In the genomic region with DNA sequence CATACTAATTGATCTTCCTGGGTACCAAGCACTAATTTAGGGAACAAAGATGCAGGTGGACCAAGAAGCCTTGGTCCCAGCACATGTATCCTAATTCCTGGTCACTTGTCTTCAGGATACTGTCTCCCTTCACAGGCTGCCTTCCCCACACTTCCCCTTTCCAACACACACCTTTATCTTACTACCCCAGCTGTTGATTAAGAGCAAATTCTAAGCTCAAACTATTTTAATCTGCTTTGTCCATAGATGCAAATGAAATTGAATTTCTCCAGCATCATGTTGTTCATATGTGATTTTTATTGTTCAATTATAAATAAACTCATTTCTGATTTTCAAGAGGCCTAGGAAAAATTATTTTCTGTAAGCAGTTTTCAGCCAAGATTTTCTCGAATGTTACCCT, we compare ENCODE assay signal across 28 mouse cellular contexts. TPM values are rescaled to one million over a fixed set of nuclear protein-coding genes. Genes with fewer than 3 reads are reported as not detected.
DNase-seq lines count a peak whose midpoint lies in the region; TF ChIP-seq lines count a peak whose summit lies in the region.
"Had no signal": no experiment of that assay in that cellular context is flagged by ENCODE, and none has a peak within 500 bp of the region (broad histone marks: within the 10 kb centered on the region; RNA-seq: fewer than 3 reads in every experiment).

No protein-coding gene starts in this region.

- TF ChIP-seq EP300 in heart, adult 2 months (IDR thresholded peaks at IDR 0.05; ENCODE audit: insufficient read depth, low read depth, low read length), result no peak
- peak; percentile 55 to 80; a peak in 3 of 4 replicates for TF ChIP-seq EP300 in MEL (IDR thresholded peaks at IDR 0.05; ENCODE audit: low read depth in 1 of 2, low read length in 2 of 2)

- H3K79me2 ChIP-seq in heart, adult 2 months (replicated peaks; ENCODE audit: control insufficient read depth, insufficient read depth, low read length), result no peaks in the 10 kb centered on the region
- H3K79me2 ChIP-seq in MEL (ENCODE audit: control insufficient read depth, insufficient read depth, low read length, poor library complexity), result no peaks in the 10 kb centered on the region

- peak; percentile 8 for DNase-seq in heart, adult 11 months
- no peak for DNase-seq in heart, adult 2 months
- peak; percentile 10 for DNase-seq in heart, embryonic 10.5 days (ENCODE audit: low spot score)
- DNase-seq in heart, postnatal 36 days, result no peak
- DNase-seq in MEL (ENCODE audit: low read depth, low spot score), result peak; percentile 41
- DNase-seq in MEL-GATA-1-ER (ENCODE audit: extremely low read depth, low read depth), result peak; percentile 54
- no peak for DNase-seq in frontal cortex, adult 2 months (ENCODE audit: extremely low spot score in 1 of 2, low spot score in 1 of 2)
- DNase-seq in kidney, postnatal 36 days, result no peak
- DNase-seq: adrenal gland, adult 2 months; adrenal gland, adult 8-10 months; adrenal gland, postnatal 10 days; adrenal gland, postnatal 14 days; adrenal gland, postnatal 25 days; adrenal gland, postnatal 36 days; B cell, adult 2 months; cerebellum, adult 11 months; cerebellum, adult 11-12 months; cerebellum, adult 18-20 months; cerebellum, adult 2 months had no signal

- H3K36me3 ChIP-seq in heart, adult 2 months (ENCODE audit: control insufficient read depth, insufficient read depth, low read length), result no peaks in the 10 kb centered on the region
- H3K36me3 ChIP-seq in heart, embryonic 10.5 days, result no peaks in the 10 kb centered on the region
- H3K36me3 ChIP-seq in MEL (ENCODE audit: control insufficient read depth in 1 of 2, insufficient read depth in 2 of 2, low read length in 2 of 2), result no peaks in the 10 kb centered on the region
- H3K36me3 ChIP-seq: G1E had no signal

- H3K27ac ChIP-seq in heart, adult 2 months, result no peak overlapping the region
- no peak overlapping the region for H3K27ac ChIP-seq in heart, embryonic 10.5 days
- no peak overlapping the region for H3K27ac ChIP-seq in MEL (ENCODE audit: control insufficient read depth, low read depth, low read length)

- no peak overlapping the region for H3K9ac ChIP-seq in heart, adult 2 months (ENCODE audit: low read depth, low read length)
- H3K9ac ChIP-seq in MEL (ENCODE audit: control insufficient read depth, low read depth, low read length, poor library complexity, severe bottlenecking), result no peak overlapping the region

- intact Hi-C loops in heart, adult 2 months (cut with DNase I), result no loop called here
- intact Hi-C loops in heart, postnatal 36 days (cut with DNase I), result no loop called here

- no peak for TF ChIP-seq CTCF in heart, adult 2 months (IDR thresholded peaks at IDR 0.05)
- no peak for TF ChIP-seq CTCF in MEL (IDR thresholded peaks at IDR 0.05 in 2 of 3, conservative IDR thresholded peaks at IDR 0.05 in 1 of 3; ENCODE audit: control insufficient read depth in 1 of 3, insufficient read depth in 1 of 3, low read depth in 2 of 3, low read length in 3 of 3, poor library complexity in 1 of 3, severe bottlenecking in 1 of 3)

- no peak overlapping the region for H3K4me3 ChIP-seq in heart, adult 2 months
- H3K4me3 ChIP-seq in heart, embryonic 10.5 days, result no peak overlapping the region
- H3K4me3 ChIP-seq in MEL (ENCODE audit: control insufficient read depth in 1 of 2, insufficient read depth in 1 of 2, low read depth in 2 of 2, low read length in 2 of 2), result no peak overlapping the region

- no peak for TF ChIP-seq POLR2A in heart, adult 2 months (IDR thresholded peaks at IDR 0.05; ENCODE audit: insufficient read depth, low read depth, low read length)
- TF ChIP-seq POLR2A in MEL (IDR thresholded peaks at IDR 0.05; ENCODE audit: control insufficient read depth in 1 of 2, insufficient read depth in 1 of 2, low read depth in 1 of 2, low read length in 2 of 2, poor library complexity in 1 of 2), result no peak

- H3K4me1 ChIP-seq in heart, adult 2 months (ENCODE audit: control insufficient read depth, insufficient read depth, low read length), result no peaks in the 10 kb centered on the region
- no peaks in the 10 kb centered on the region for H3K4me1 ChIP-seq in heart, embryonic 10.5 days
- H3K4me1 ChIP-seq in MEL (ENCODE audit: control insufficient read depth in 1 of 2, insufficient read depth in 2 of 2, low read length in 2 of 2), result no peaks in the 10 kb centered on the region

- H3K27me3 ChIP-seq in heart, adult 2 months (ENCODE audit: control insufficient read depth, insufficient read depth, low read length), result no peaks in the 10 kb centered on the region
- no peaks in the 10 kb centered on the region for H3K27me3 ChIP-seq in heart, embryonic 10.5 days (ENCODE audit: insufficient read depth, poor library complexity, severe bottlenecking)
- H3K27me3 ChIP-seq in MEL (ENCODE audit: control insufficient read depth in 1 of 2, insufficient read depth in 2 of 2, low read length in 2 of 2), result no peaks in the 10 kb centered on the region
- H3K27me3 ChIP-seq: CH12.LX, Patski had no signal

- WGBS in heart, adult 2 months, result 75% methylated on average over 1 of the region's 1 CpGs
- 74% methylated on average over 1 of the region's 1 CpGs for WGBS in heart, embryonic 10.5 days

- TF ChIP-seq RAD21 in MEL (IDR thresholded peaks at IDR 0.05; ENCODE audit: low read depth, low read length), result no peak

- no peaks in the 10 kb centered on the region for H3K9me3 ChIP-seq in heart, embryonic 10.5 days
- no peaks in the 10 kb centered on the region for H3K9me3 ChIP-seq in MEL (replicated peaks; ENCODE audit: insufficient read depth, low read length)
- H3K9me3 ChIP-seq: G1E had no signal

TF ChIP-seq in MEL, 35 proteins besides CTCF, POLR2A, EP300 and RAD21 (continues in another document):
- TF ChIP-seq CHD1 (IDR thresholded peaks at IDR 0.05; ENCODE audit: low read depth, low read length) (no peak), TBP (IDR thresholded peaks at IDR 0.05; ENCODE audit: low read depth, low read length) (no peak), BHLHE40 (IDR thresholded peaks at IDR 0.05; ENCODE audit: borderline replicate concordance, low read depth, low read length) (no peak), KAT2A (conservative IDR thresholded peaks at IDR 0.05; ENCODE audit: low read depth, low read length) (no peak), JUND (IDR thresholded peaks at IDR 0.05; ENCODE audit: low read depth, low read length) (no peak), TCF12 (IDR thresholded peaks at IDR 0.05; ENCODE audit: low read depth, low read length) (peak; percentile 60; the same call in 1 of the 2 replicates), POLR2AphosphoS5 (IDR thresholded peaks at IDR 0.05; ENCODE audit: borderline replicate concordance, low read depth, low read length) (no peak), ETS1 (IDR thresholded peaks at IDR 0.05; ENCODE audit: low read depth, low read length) (no peak), UBTF (IDR thresholded peaks at IDR 0.05; ENCODE audit: borderline replicate concordance, insufficient read depth, low read depth, low read length) (no peak), GATA1 (IDR thresholded peaks at IDR 0.05; ENCODE audit: low read depth, low read length) (peak; percentile 68), NRF1 (IDR thresholded peaks at IDR 0.05; ENCODE audit: insufficient read depth, low read depth, low read length, poor library complexity, severe bottlenecking) (no peak), ZC3H11A (IDR thresholded peaks at IDR 0.05; ENCODE audit: low read depth, low read length) (no peak), MYB (IDR thresholded peaks at IDR 0.05; ENCODE audit: low read depth, low read length) (no peak), CHD2 (IDR thresholded peaks at IDR 0.05; ENCODE audit: low read length) (no peak), RCOR1 (IDR thresholded peaks at IDR 0.05; ENCODE audit: low read depth, low read length) (no peak), TAL1 (IDR thresholded peaks at IDR 0.05; ENCODE audit: low read length) (peak; percentile 64), SIN3A (IDR thresholded peaks at IDR 0.05; ENCODE audit: low read length) (no peak), USF1 (IDR thresholded peaks at IDR 0.05; ENCODE audit: low read depth, low read length) (no peak)

RNA-seq across cellular contexts. Expression of gene Dzip1l, which starts 7.3 kb away (rescaled TPM):
- total RNA-seq in heart, adult 2 months (2021), result 1 to 10 TPM; 4.2 to 4.6 TPM
- polyA plus RNA-seq in heart, adult 2 months (2012; rRNA removed), result 2.0 and 3.2 TPM in 2 replicates
- polyA plus RNA-seq in heart, embryonic 10.5 days (2016; fragmentation: Nextera tagmentation; extraction: Ambion mirVana), result 24.0 and 26.5 TPM in 2 replicates
- 1 to 10 TPM; 3.6 to 5.8 TPM for total RNA-seq in heart, postnatal 36 days (2021)
- total RNA-seq in MEL (2012; rRNA removed), result not detected in 2 replicates
- polyA plus RNA-seq in MEL (2012; ENCODE audit: insufficient read depth in 1 of 2, insufficient read length in 2 of 2, low read depth in 1 of 2, low replicate concordance in 2 of 2, missing spikeins in 1 of 2), result not detected
- polyA plus RNA-seq in frontal cortex, adult 2 months (2012; rRNA removed), result 13.7 and 17.6 TPM in 2 replicates
- total RNA-seq: CH12.LX had no signal
- polyA plus RNA-seq: CD4-positive, CD25-positive, alpha-beta regulatory T cell, adult 4 months; G1E had no signal

RNA-seq across cellular contexts. Expression of gene A4gnt, which starts 9.7 kb away (rescaled TPM):
- total RNA-seq in heart, adult 2 months (2021), result not detected
- polyA plus RNA-seq in heart, adult 2 months (2012; rRNA removed), result not detected in 2 replicates
- polyA plus RNA-seq in heart, embryonic 10.5 days (2016; fragmentation: Nextera tagmentation; extraction: Ambion mirVana), result not detected in 2 replicates
- not detected for total RNA-seq in heart, postnatal 36 days (2021)
- 0.04 TPM in 1 of 2 replicates, not detected in the other for total RNA-seq in MEL (2012; rRNA removed)
- not detected for polyA plus RNA-seq in MEL (2012; ENCODE audit: insufficient read depth in 1 of 2, insufficient read length in 2 of 2, low read depth in 1 of 2, low replicate concordance in 2 of 2, missing spikeins in 1 of 2)
- 0.06 and 0.11 TPM in 2 replicates for polyA plus RNA-seq in frontal cortex, adult 2 months (2012; rRNA removed)
- total RNA-seq: adrenal gland, adult 18-20 months; adrenal gland, adult 2 months; adrenal gland, adult 8-10 months; adrenal gland, postnatal 10 days; adrenal gland, postnatal 14 days; adrenal gland, postnatal 25 days; adrenal gland, postnatal 36 days; CH12.LX; ES-E14 had no signal
- polyA plus RNA-seq: activated CD4-positive, CD25-positive, alpha-beta regulatory T cell, adult 4 months; adrenal gland, adult 2 months; brain, embryonic 14.5 days; C2C12; CD4-positive, CD25-positive, alpha-beta regulatory T cell, adult 4 months; cerebellum, adult 2 months; G1E; Patski had no signal

RNA-seq across cellular contexts. Expression of gene Dbr1, which starts 46.4 kb away (rescaled TPM):
- 1 to 10 TPM; 4.5 to 5.8 TPM for total RNA-seq in heart, adult 2 months (2021)
- 2.5 and 4.6 TPM in 2 replicates for polyA plus RNA-seq in heart, adult 2 months (2012; rRNA removed)
- 23.2 and 32.9 TPM in 2 replicates for polyA plus RNA-seq in heart, embryonic 10.5 days (2016; fragmentation: Nextera tagmentation; extraction: Ambion mirVana)
- total RNA-seq in heart, postnatal 36 days (2021), result 1 to 10 TPM; 4.9 to 5.3 TPM
- 49.7 and 51.6 TPM in 2 replicates for total RNA-seq in MEL (2012; rRNA removed)
- polyA plus RNA-seq in MEL (2012; ENCODE audit: insufficient read depth in 1 of 2, insufficient read length in 2 of 2, low read depth in 1 of 2, low replicate concordance in 2 of 2, missing spikeins in 1 of 2), result 10 to 100 TPM in 1 of 2 experiments, not detected in 1; 53.7 TPM
- 11.9 and 14.7 TPM in 2 replicates for polyA plus RNA-seq in frontal cortex, adult 2 months (2012; rRNA removed)

RNA-seq across cellular contexts. Expression of gene Armc8, which starts 53.3 kb away (rescaled TPM):
- 10 to 100 TPM; 17.7 to 18.3 TPM for total RNA-seq in heart, adult 2 months (2021)
- 9.8 and 18.0 TPM in 2 replicates for polyA plus RNA-seq in heart, adult 2 months (2012; rRNA removed)
- polyA plus RNA-seq in heart, embryonic 10.5 days (2016; fragmentation: Nextera tagmentation; extraction: Ambion mirVana), result 22.7 and 26.3 TPM in 2 replicates
- total RNA-seq in heart, postnatal 36 days (2021), result 10 to 100 TPM; 18.9 to 19.4 TPM
- total RNA-seq in MEL (2012; rRNA removed), result 11.6 and 11.9 TPM in 2 replicates
- 10 to 100 TPM in 1 of 2 experiments, not detected in 1; 14.3 TPM for polyA plus RNA-seq in MEL (2012; ENCODE audit: insufficient read depth in 1 of 2, insufficient read length in 2 of 2, low read depth in 1 of 2, low replicate concordance in 2 of 2, missing spikeins in 1 of 2)
- 53.4 and 57.1 TPM in 2 replicates for polyA plus RNA-seq in frontal cortex, adult 2 months (2012; rRNA removed)

Comparison
In these comparisons a context has a peak if more than half of its experiments do, and no peak if none do; other contexts are left out.
1. DNase-seq: peak in heart, adult 11 months (single experiment), heart, embryonic 10.5 days (single experiment), MEL (single experiment) and MEL-GATA-1-ER (single experiment); none in heart, adult 2 months (0 of 2), heart, postnatal 36 days (0 of 2), frontal cortex, adult 2 months (0 of 2) and kidney, postnatal 36 days (0 of 2).